Mouse (Mus musculus): Measurements from ENCODE around the gene Cdc20b.

DNA sequence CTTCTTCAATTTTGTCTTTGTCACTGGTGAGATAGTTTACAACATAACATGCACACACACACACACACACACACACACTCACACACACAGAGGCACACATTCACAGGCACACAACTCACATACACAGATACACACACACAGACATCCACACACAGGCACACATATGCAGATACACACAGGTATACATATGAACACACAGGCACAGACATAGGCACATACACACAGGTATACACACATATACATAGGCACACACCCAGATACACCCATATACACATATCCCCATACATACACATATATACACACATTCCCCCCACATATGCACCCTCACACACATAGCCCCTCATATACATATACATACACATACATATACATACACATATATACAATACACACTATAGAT, 12.1 kb downstream of the Cdc20b start:
- no peak for TF ChIP-seq POLR2A (IDR thresholded peaks at IDR 0.05; ENCODE audit: low read depth, low read length)
- TF ChIP-seq CTCF (IDR thresholded peaks at IDR 0.05; ENCODE audit: extremely low read depth, insufficient read length, insufficient replicate concordance, low read depth, low read length), result no peak
